Mouse (Mus musculus): ENCODE measurements around the gene Fam118a.
"Not testable (repeated sequence)": the region's sequence is repeated elsewhere in the genome, so short reads cannot be mapped to it uniquely, and the experiment has no call there.

The Fam118a gene

DNA sequence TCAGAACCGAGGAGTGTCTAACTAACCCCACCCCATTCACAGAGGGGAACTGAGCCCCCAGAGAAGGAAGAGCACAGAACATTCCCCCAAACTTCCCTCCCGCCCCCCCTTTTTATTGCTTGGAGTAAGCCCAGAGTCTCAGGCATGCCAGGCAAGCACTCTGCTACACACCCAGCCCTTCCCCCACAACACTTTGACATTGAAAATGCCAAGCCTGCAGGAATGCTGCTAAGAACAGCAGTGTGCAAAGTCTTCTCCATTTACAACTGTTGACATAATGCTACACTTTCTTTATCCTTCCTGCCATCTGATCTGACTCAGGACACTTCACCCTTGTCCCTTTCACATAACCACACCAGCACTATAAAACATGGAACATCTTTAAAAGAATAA lies 16.1 kb upstream of the Fam118a start:
- DNase-seq (ENCODE audit: low read depth, low spot score), result no peak

DNA sequence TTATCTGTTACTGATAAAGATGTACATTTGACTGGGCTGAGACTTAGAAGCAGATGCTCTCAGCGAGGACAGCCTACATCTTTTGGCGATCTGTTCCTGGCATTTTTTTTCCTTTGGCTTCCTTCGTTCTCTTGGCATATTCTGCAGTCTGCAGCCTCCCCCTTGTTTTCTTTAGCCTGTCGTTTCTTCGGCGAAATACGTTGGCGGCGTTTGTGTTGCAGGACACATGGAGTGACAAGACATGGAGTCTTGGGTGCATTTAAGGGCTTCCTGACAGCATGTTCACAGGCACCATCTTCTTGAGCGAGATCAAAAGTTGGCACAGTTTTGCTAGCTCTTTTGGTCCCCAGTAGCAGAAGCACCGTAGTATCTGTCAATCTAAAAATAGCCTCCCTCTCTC lies 13.0 kb upstream of the Fam118a start:
- no peak for DNase-seq (ENCODE audit: low read depth, low spot score)

DNA sequence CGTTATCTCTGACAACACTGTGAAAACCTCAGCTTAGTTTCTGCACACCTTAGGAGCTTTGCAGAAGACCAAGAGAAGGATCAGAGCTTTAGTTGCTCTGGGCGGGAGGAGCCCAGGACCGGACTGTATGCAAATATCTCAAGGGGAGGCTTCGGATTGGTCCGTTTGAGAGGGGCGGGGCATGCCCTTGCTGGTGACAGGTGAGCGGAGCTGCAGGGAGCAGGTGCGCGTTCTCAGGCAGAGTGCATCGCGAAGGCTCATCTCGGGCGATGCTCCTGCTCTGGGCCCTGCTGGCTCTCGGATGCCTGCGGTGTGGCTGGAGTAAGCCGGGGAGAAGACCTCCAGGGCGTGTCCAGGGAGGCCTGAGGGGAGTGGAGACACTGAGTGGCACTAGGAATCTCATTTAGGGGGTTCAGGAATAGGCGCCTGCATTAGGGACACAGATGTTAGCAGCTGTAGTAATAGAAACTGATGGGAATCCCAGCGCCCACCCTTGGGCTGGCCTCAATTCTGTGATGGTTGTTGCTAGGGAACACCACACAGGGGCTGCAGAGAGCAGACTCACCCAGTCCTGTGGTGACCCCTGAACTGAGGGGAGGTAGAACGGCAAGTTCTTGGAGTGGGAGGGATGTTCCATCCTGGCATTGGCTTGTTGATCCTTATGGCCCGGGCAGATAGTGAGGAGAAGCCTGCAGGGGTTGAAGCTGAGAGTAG lies 11.6 kb upstream of the Fam118a start, which contains the start of gene Upk3a:
Gene Upk3a, plus strand, starts transcription at position 191 of the 714 bp plus-strand sequence.
- DNase-seq (ENCODE audit: low read depth, low spot score), result peak; percentile 70

DNA sequence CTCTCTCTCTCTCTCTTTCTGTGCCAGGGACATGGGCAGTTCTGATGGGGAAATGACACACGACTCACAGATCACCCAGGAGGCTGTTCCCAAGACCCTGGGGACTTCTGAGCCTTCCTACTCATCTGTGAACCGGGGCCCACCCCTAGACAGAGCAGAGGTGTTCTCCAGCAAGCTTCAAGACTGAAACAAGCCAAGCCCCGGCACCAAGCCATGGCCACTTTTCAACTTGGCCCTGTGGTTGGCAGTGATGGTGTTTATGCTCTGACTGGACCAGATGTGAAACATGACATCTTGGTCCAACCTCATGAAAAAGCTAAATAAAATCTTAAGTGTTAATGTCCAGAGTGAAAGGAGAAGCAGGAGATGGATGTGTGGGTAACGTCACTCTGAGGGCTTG lies 6.5 kb upstream of the Fam118a start:
- no peak for DNase-seq (ENCODE audit: low read depth, low spot score)

DNA sequence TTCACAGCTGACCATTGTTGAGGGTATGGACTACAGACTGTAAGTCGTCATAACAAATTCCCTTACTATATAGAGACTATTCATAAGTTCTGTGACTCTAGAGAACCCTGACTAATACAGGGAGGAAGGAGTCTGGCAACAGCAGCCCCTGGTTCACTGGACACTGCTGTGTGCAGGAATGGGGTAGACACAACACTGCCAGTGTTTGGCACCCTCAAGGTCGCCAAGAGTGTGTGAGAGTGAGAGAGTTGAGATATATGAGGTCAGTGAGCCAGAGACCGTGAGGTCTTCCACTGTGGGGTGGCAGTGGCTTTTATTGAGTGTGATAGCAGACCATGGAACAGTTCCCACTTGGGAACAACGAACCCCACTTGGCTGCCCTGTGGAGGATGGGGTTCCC lies 2.6 kb upstream of the Fam118a start:
- DNase-seq (ENCODE audit: low read depth, low spot score), result no peak

DNA sequence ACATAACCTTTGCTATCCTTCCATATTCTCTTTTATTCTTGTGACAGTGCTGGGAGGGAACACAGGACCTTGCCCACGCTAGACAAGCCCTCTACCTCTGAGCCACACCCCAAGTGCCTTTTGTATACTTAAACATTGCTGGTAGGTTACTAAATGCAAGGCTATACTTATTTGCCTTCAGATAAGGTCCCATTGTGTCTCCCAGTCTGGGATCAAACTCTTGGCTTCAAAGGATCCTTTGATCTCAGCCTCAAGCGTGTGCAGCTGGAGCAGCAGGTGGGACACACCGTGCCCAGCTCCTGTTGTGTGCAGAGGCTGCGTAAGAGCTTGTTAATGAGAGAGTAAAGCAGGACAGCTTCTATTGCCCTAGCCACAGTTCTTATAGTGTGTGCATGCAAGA lies 1.0 kb upstream of the Fam118a start:
- peak; percentile 16 for DNase-seq (ENCODE audit: low read depth, low spot score)

DNA sequence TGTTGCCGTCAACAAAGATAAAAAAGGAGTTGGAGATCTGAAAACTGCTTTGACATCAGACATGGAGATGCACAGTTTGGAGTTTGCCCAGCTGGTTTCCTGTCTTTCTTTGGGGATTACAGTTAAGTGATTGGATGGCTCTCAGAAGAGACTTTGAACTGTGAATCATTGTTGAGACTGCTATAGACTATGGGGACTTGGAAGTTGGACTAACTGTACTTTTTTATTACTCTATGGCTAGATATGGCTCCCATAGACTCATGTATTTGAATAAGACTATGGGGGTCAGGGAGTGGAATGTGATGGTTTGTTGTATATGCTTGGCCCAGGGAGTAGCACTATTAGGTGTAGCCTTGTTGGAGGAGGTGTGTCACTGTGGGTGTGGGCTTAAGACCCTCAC lies 1.9 kb downstream of the Fam118a start:
- not testable (repeated sequence) for DNase-seq (ENCODE audit: low read depth, low spot score)

DNA sequence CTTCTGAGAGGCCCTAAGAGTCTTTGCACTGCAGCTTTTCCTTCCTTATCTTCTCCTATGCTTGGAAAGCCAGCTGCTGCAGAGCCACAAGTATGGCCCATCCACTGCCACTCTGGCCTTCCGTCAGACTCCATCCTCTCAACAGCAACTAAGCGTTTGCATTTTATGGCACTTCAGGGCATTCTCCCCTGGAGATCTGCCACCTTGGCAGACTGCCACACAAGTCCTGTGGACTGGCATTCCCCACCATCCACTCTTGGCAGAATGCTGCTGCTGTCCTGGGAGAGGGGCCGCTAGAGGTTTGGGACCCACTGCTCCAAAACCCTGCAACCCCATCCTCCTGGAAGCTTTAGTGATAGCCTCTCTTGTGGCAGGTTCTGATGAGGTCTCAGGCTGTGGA lies 3.1 kb downstream of the Fam118a start:
- DNase-seq (ENCODE audit: low read depth, low spot score), result no peak

DNA sequence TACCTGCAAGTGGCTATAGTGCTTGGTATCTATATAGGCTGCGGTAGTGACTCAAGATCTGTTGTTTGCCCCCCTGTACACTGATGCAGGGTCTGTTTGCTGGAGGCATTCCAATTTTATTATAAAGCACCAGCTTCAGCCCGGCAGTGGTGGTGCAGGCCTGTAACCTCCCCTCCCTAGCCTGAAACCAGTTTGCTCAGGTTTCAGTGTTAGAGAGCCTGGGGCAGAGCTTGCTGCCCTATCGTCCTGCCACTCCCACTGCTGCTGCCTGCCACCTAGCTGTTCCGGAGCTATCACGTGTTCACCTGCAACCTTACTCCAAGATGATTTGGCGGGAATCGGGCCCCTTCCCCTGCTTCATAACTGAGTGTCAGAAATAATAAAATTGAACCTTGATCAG lies 5.2 kb downstream of the Fam118a start:
- peak; percentile 37 for DNase-seq (ENCODE audit: low read depth, low spot score)

DNA sequence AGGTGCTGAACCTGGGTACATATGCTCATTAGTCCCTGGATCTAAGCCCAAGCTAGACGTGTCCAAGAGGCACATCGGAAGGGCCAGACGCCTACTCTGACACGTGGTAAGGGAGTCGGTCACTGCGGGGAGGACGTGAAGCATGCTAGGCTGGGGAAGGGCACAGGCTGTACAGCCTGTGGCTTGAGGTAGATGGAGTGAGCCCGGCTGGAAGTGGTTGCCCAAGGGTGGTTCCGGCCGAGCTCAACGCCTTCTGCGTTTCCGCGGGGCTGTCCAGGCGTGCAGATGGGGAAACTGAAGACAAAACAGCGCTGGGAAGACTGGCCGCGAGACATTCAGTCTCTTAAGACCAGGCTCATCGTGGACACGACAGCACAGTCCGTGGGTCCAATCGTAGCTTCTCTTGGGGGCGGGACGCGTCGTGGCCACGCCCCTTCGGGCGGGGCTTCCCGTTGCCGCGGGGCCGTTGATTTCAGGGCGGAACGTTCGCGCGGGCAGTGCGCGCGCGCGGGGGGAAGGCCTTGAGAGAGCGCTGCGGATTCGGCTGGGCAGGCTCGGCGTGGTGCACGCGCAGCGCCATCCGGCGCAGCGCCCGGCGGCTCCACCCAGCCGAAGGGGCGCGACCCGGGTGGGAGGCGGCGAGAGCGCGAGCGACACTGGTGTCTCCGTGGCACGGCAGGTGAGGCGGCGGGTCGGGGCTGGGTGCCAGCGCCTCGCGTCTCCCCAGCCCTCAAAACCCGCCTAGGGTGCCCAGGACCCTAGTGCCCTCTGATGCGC lies 8.0 kb downstream of the Fam118a start:
- peak; percentile 95 for DNase-seq (ENCODE audit: low read depth, low spot score)

DNA sequence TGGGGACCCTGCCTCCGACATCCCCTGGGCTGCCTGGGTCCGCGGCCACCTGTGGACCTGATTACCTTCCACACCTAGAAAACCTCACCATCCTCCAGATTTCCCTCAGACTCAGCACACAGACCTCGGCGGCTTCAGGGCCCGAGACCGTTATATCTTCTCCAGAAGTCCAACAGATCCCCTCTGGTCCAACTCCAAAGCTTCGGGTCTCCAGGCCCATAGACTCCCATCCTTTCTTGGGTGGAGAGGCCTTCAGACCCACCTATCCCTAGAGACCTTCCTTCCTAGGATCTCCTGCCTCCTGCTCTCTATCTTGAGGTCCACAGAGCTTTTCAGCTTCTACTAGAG lies 8.6 kb downstream of the Fam118a start:
- DNase-seq (ENCODE audit: low read depth, low spot score), result no peak

DNA sequence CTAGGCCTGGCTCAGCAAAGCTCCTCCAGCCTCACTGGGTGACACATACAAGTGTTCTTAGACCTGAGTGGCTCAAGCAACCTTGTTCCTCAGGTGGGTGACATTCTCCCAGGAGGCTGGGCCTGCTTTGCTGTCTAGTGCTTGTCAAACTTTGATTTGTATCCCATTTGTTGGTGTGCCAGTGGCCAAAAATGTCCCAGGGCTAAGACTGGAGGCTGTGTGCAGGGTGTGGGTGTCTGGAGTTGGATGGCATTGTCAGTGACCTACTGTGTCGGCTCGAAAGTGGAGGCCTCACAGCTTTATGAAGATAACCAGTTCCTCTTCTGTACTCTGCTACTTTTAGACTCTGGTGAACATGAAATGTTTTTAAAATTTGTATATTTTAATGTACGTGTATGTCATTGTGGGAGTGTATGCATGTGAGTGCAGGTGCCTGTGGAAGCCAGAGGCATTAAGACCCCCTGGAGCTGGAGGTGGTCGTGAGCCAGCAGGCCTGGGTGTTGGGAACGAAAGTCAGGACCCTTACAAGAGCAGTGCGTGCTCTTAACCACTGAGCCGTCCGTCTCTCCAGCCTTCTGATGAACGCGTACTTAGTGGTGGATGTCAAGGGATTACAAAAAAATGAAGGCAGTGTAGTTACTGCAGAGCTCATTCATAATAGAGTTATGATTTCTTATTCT lies 12.9 kb downstream of the Fam118a start:
- no peak for DNase-seq (ENCODE audit: low read depth, low spot score)

DNA sequence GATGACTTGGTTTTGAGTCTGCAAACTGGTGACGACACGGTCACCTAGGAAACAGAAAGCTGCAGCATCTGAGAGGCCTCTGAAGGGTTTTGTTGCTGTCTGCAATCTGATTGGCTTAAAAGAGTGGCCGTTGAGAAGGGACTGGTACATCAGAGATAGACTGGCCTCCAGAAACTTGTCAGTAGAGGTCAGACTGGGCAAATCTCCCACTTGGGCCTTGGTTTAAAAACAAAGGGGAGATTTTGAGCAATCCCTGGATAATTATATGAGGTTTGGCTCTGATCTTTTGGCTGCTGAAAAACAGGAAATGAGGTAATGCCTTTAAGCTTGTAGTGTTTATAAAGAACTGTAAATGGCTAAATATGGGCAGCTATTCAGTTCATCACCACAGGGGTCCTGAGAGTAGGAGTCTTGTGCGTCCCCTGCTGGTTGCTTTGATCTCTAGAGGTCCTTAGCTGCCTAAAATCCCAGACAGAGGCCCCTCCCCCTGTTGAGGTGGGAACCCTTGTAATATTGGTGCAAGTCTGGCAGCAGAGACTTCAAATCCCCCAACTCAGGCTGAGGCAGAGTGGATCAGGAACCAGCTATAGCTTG lies 13.7 kb downstream of the Fam118a start:
- DNase-seq (ENCODE audit: low read depth, low spot score), result peak; percentile 92

DNA sequence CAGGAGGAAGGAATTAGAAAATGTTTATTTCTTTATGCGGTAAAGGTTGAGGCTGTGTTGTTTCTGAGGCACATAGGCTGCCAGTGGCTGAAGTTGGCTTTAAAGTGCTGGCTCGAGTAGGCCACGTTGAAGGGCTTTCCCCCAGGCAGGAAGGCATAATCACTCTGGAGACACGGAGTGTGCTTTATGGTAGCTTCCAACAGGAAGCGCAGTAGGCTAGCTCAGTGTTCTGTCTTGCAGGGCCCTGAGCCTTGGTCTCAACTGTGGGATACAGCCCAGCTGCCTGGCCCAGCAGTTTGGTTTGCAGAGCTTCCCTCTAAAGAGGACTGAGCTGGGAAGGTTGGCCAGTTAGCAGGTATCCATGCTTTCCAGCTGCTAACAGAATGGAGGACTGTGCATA lies 14.4 kb downstream of the Fam118a start:
- DNase-seq (ENCODE audit: low read depth, low spot score), result no peak

DNA sequence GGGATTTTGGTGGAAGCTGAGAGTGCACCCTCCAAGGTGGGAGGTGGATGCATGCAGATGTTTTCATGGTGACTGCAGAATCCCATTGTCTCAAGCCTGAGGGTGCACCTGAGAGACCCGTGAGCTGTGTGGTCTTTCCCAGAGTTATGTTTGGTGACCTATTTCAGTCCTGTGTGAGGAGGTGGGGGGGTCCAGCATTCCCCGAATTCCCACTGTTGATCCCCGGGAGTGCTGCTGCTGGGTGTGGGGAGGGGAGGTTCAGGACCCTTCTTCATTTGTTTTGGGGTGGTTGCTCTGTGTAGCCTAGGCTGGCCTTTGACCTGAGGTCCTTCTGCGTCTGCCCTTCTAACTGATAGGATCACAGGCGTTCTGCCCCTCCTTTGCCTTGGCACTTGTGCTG lies 15.0 kb downstream of the Fam118a start:
- DNase-seq (ENCODE audit: low read depth, low spot score), result no peak

DNA sequence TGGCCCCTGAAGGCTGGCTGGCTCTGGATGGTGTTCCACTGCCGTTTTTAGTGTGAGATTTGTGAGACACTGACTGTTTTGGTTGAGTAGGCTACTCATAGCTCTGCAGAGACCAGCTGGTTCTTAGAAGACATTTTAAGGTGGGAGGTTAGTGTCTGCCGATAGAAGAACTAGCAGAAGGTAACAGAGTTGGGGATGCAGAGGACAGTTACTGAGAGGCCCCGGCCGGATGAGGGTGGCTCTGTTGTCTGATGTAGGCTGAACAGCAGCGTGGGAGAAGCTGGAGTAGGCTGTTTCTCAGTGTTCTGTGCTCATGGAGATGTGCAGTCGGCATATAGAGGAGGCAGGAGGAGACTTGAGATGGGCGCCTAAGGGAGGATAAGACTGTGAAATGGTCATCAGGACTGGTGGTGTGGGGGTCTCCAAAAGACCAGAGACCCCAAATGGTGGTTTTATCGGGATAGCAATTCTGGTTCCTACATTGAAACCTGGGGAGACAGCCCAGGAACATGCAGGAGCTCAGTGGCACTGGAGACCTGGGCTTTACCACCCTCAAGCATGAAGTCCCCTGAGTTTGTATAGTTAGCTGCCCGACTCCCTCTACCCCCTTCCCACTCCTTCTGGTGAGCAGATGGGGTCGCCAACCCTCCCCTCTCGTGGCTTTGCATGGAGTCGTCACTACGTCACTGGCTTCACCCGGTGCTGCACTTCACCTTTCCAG lies 17.6 kb downstream of the Fam118a start:
- DNase-seq (ENCODE audit: low read depth, low spot score), result no peak

DNA sequence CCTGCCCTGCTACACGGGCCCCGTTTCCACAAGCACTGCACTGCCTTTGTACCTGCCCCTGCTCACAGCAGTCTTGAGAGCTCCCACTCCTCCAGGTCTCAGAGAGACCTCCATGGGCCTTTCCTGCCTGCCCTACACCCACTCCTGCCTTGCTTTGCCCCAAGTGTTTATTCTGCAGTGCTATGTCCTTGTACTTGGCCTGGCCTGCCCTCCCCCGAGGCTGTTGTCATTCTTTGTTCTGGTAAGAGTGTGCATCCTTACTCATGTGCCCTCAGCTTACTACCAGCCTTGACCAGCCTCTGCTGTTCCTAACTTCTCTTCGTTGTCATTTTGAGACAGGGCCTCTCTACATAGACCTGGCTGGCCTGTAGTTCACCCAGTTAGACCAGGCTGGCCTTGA lies 19.1 kb downstream of the Fam118a start:
- DNase-seq (ENCODE audit: low read depth, low spot score), result no peak

DNA sequence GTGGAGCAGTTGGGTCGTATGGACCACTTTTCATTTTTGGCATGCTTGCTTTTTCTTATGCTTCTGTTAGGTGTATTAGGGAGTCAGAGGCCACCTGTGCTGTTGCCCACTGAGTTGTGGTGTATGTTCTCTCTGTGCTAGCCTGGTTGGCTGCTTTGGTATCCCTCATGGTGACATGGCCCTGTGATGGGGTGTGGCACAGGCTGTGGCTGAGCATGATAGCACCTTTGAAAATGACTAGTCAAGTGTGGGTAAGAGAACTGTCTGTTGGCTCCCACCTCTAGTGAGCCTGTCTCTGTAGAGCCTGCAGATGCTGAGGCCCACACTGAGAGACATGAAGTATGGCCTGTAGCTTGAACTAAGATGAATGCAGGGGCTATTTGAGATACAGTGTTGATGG lies 21.0 kb downstream of the Fam118a start:
- no peak for DNase-seq (ENCODE audit: low read depth, low spot score)

DNA sequence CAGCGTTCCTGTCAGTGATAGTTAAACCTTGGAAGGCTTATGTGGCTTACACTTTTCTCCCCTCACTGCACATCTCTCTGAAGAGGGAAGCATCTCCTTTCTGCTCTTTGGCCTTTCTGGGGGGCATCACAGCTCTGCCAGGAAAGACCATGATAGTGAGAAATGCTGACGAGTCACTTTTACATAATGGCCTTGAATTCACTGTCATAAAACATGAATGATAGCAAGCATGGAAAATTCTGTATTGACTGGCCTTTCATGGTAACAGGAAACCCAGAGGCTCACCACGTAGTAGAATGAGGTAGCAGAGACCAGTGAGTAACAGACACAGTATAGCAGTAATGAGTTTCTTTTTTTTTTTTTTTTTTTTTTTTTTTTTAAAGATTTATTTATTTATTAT lies 25.4 kb downstream of the Fam118a start:
- DNase-seq (ENCODE audit: low read depth, low spot score), result no peak

DNA sequence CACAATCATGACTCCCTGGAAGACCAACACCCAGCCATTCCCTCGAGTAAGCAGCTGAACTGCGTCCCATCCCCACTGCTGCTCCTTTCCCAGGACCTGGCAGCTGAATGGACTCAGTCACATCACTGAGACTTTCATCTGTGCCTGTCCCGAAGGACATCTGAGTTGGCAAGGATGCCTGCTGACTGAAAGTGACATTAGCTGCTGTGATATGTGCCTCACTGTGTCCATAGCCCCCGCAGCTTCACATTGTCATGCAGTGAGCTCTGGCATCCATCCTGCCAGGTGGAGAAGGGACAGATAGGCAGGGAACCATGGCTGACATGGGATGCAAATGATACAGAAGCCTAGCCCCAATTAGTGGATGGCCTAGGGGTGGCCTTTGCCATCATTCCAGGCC lies 26.4 kb downstream of the Fam118a start:
- DNase-seq (ENCODE audit: low read depth, low spot score), result no peak

DNA sequence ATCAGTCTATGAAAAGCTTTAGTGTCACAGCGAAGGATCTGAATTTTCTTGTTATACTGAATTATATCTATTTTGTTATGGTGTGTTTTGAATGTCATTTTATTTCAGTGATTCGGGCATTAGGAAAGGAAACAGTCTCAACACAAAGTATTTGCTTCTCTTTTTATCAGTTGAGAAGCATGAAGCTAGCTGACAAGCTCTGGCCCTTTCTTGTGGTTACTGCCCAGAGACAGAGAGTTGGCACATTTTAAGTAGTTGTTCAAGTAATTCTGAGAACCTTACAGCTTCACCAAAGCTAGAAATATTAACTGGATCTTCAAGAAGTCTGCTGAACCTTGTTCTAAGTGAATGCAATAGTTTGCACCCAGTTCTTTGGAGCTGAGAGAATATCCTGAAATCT lies 34.7 kb downstream of the Fam118a start:
- no peak for DNase-seq (ENCODE audit: low read depth, low spot score)

DNA sequence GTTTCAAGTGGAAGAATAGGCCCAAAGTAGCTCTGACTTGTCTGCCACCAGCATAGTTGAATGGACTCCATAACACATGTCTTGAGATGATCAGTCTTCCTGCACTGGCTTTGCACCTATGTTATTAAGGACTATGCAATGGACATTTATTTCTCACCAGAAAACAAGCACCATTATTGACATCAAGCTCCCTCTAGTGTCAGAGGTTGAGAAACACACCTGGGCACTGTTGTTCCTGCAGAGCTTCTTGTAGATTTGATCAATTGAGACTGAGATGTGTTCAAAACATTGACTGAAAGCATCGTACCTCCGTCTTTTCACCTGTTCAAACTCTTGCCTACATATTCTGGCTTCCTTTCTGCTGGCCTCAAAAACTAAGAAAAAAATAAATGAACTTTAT lies 41.8 kb downstream of the Fam118a start:
- peak; percentile 63 for DNase-seq (ENCODE audit: low read depth, low spot score)
